Mouse (Mus musculus) embryonic fibroblast, embryonic 13.5 days (primary cell): ENCODE results near the gene Ctsl.

ENCODE experiments used
- CTCF ChIP-seq: IDR thresholded peaks from 2 replicates; pipeline ENCODE4 v1.5.1; 2011; ENCODE audit warnings: mild to moderate bottlenecking, control low read depth, low read length, moderate library complexity, borderline replicate concordance; ENCODE audit not compliant: insufficient read depth
- POLR2A ChIP-seq: IDR thresholded peaks from 2 replicates; pipeline ENCODE4 v1.6.1; 2011; ENCODE audit warnings: low read depth, mild to moderate bottlenecking, control low read depth, low read length, moderate library complexity

GRCm38 (mm10) chr13:64359702-64360101 lies 11.0 kb downstream of the Ctsl start:
- TF ChIP-seq CTCF = no peak
- TF ChIP-seq POLR2A = no peak
